Mouse (Mus musculus) adrenal gland, postnatal 14 days (tissue): ENCODE measurements at regions not wholly inside any gene's neighbourhood (a gene's known extent, or its start where the extent isn't known, plus 50 kb on each side); places are given as distances from the start of the nearest gene placed in this dataset.

Experiments used
- DNase-seq: peaks from one replicate; pipeline ENCODE4 v3.0.0; 2021; ENCODE audit warnings: mixed read lengths

- DNase-seq: peak; percentile 38
These were observed 146.0 kb upstream of the Mpped2 start for GRCm38 (mm10) chr2:106547117-106547516.

GRCm38 (mm10) chr2:106553666-106554065 lies 139.4 kb upstream of the Mpped2 start:
- DNase-seq: no peak

GRCm38 (mm10) chr2:106561571-106562090 lies 131.4 kb upstream of the Mpped2 start:
- no peak for DNase-seq

GRCm38 (mm10) chr2:106570226-106570625 lies 122.8 kb upstream of the Mpped2 start:
- no peak for DNase-seq

GRCm38 (mm10) chr2:106571346-106571745 lies 121.7 kb upstream of the Mpped2 start:
- DNase-seq: no peak

GRCm38 (mm10) chr2:106571913-106572312 lies 121.2 kb upstream of the Mpped2 start:
- peak; percentile 78 for DNase-seq

GRCm38 (mm10) chr2:106576746-106577323 lies 116.2 kb upstream of the Mpped2 start:
- DNase-seq: peak; percentile 31

GRCm38 (mm10) chr2:106578062-106578461 lies 115.0 kb upstream of the Mpped2 start:
- no peak for DNase-seq

- peak; percentile 66 for DNase-seq
These were observed 112.4 kb upstream of the Mpped2 start for GRCm38 (mm10) chr2:106580663-106581062.

GRCm38 (mm10) chr2:106621251-106621650 lies 71.8 kb upstream of the Mpped2 start:
- no peak for DNase-seq

- DNase-seq: no peak
These were observed 70.7 kb upstream of the Mpped2 start for GRCm38 (mm10) chr2:106622326-106622725.

GRCm38 (mm10) chr2:106623680-106624079 lies 69.4 kb upstream of the Mpped2 start:
- DNase-seq: no peak

GRCm38 (mm10) chr2:106631986-106632385 lies 61.1 kb upstream of the Mpped2 start:
- DNase-seq: no peak
